Mouse (Mus musculus) myocyte (in vitro differentiated cells): ENCODE results near the gene Rab3gap1. TPM values are rescaled to one million over a fixed set of nuclear protein-coding genes. Genes with fewer than 3 reads are reported as not detected.

ENCODE experiments used
- H3K27me3 ChIP-seq: one replicate; pipeline ENCODE4 v1.6.1; 2011; ENCODE audit not compliant: control insufficient read depth, insufficient read depth, insufficient read length
- H3K36me3 ChIP-seq: one replicate; pipeline ENCODE4 v1.6.1; 2011; ENCODE audit not compliant: control insufficient read depth, insufficient read depth
- H3K4me2 ChIP-seq: one replicate; pipeline ENCODE4 v1.6.1; 2011; ENCODE audit warnings: low read depth, control low read depth
- H3K4me3 ChIP-seq: one replicate; pipeline ENCODE4 v1.5.1; 2011; ENCODE audit warnings: mild to moderate bottlenecking, control low read depth, moderate library complexity
- H3K79me2 ChIP-seq: one replicate; pipeline ENCODE4 v1.6.1; 2011; ENCODE audit not compliant: control insufficient read depth, insufficient read depth
- H3ac ChIP-seq: one replicate; pipeline ENCODE4 v1.6.1; 2011; ENCODE audit not compliant: control insufficient read depth, insufficient read length
- CEBPB ChIP-seq: IDR thresholded peaks from 2 replicates; pipeline ENCODE4 v1.6.1; 2011; ENCODE audit warnings: mild to moderate bottlenecking, moderate library complexity; ENCODE audit not compliant: poor library complexity, insufficient read depth, severe bottlenecking
- E2F4 ChIP-seq: IDR thresholded peaks from one replicate; pipeline ENCODE4 v1.6.1; 2011; ENCODE audit warnings: mild to moderate bottlenecking, control low read depth, moderate library complexity; ENCODE audit not compliant: insufficient read depth
- MAX ChIP-seq: IDR thresholded peaks from one replicate; pipeline ENCODE4 v1.6.1; 2011; ENCODE audit warnings: low read depth, mild to moderate bottlenecking, control low read depth
- MYOD1 ChIP-seq, 3 experiments: IDR thresholded peaks; one replicate each; pipeline ENCODE4 v1.6.1; 2011; ENCODE audit warnings: control low read depth in 2 of 3, low read depth in 2 of 3, mild to moderate bottlenecking in 2 of 3, moderate library complexity in 1 of 3; ENCODE audit not compliant: insufficient read length in 2 of 3, control insufficient read depth in 1 of 3
- MYOG ChIP-seq, 3 experiments: IDR thresholded peaks; one replicate each; pipeline ENCODE4 v1.6.1; 2011; ENCODE audit warnings: control low read depth in 2 of 3, low read depth in 2 of 3, mild to moderate bottlenecking in 2 of 3; ENCODE audit not compliant: insufficient read length in 2 of 3, control insufficient read depth in 1 of 3, insufficient read depth in 1 of 3
- POLR2A ChIP-seq: IDR thresholded peaks from one replicate; pipeline ENCODE4 v1.6.1; 2011; ENCODE audit warnings: low read depth, mild to moderate bottlenecking, control low read depth, moderate library complexity; ENCODE audit not compliant: insufficient read length
- POLR2AphosphoS2 ChIP-seq: IDR thresholded peaks from one replicate; pipeline ENCODE4 v1.6.1; 2011; ENCODE audit warnings: low read depth, control low read depth; ENCODE audit not compliant: insufficient read length
- REST ChIP-seq: IDR thresholded peaks from one replicate; pipeline ENCODE4 v1.6.1; 2011; ENCODE audit warnings: mild to moderate bottlenecking, control low read depth, moderate library complexity; ENCODE audit not compliant: insufficient read depth, insufficient read length
- SRF ChIP-seq: IDR thresholded peaks from one replicate; pipeline ENCODE4 v1.6.1; 2011; ENCODE audit warnings: low read depth; ENCODE audit not compliant: control insufficient read depth, insufficient read length
- TCF12 ChIP-seq: IDR thresholded peaks from one replicate; pipeline ENCODE4 v1.6.1; 2011; ENCODE audit warnings: mild to moderate bottlenecking, control low read depth; ENCODE audit not compliant: poor library complexity, insufficient read depth, severe bottlenecking
- TCF3 ChIP-seq: IDR thresholded peaks from one replicate; pipeline ENCODE4 v1.6.1; 2011; ENCODE audit warnings: low read depth, control low read depth; ENCODE audit not compliant: insufficient read length
- USF1 ChIP-seq: IDR thresholded peaks from one replicate; pipeline ENCODE4 v1.6.1; 2011; ENCODE audit warnings: low read depth, mild to moderate bottlenecking, control low read depth, moderate library complexity
- polyA plus RNA-seq: library from polyadenylated mRNA; unstranded; fragments of >200 nt; fragmentation: generic; extraction: Trizol; gene quantifications from one replicate; pipeline ENCODE4 v1.2.1, GENCODE M21; 2012; ENCODE audit warnings: missing spikeins

The Rab3gap1 gene
- polyA plus RNA-seq, 1 experiment = 20.0 TPM

GRCm38 (mm10) chr1:127836619-127837018 is 32.0 kb upstream of the Rab3gap1 start:
- TF ChIP-seq MYOG (IDR thresholded peaks at IDR 0.05; ENCODE audit: control insufficient read depth in 1 of 3, insufficient read depth in 1 of 3, insufficient read length in 2 of 3, low read depth in 2 of 3) (no peak), TCF12 (no peak), SRF (no peak), E2F4 (no peak), REST (no peak), POLR2AphosphoS2 (no peak), CEBPB (no peak), TCF3 (no peak), POLR2A (no peak)
- H3ac ChIP-seq = no peak overlapping the region
- no peaks in the 10 kb centered on the region for H3K27me3 ChIP-seq
- no peak overlapping the region for H3K4me2 ChIP-seq
- no peaks in the 10 kb centered on the region for H3K79me2 ChIP-seq
- no peaks in the 10 kb centered on the region for H3K36me3 ChIP-seq
- H3K4me3 ChIP-seq = no peak overlapping the region

GRCm38 (mm10) chr1:127838602-127839001 is 30.0 kb upstream of the Rab3gap1 start:
- H3ac ChIP-seq = no peak overlapping the region
- H3K4me2 ChIP-seq = no peak overlapping the region
- H3K36me3 ChIP-seq = no peaks in the 10 kb centered on the region
- no peaks in the 10 kb centered on the region for H3K79me2 ChIP-seq
- no peaks in the 10 kb centered on the region for H3K27me3 ChIP-seq
- TF ChIP-seq SRF (no peak), POLR2AphosphoS2 (no peak), POLR2A (no peak), MAX (no peak), MYOG (IDR thresholded peaks at IDR 0.05; ENCODE audit: control insufficient read depth in 1 of 3, insufficient read depth in 1 of 3, insufficient read length in 2 of 3, low read depth in 2 of 3) (no peak), CEBPB (no peak), REST (no peak), MYOD1 (IDR thresholded peaks at IDR 0.05; ENCODE audit: control insufficient read depth in 1 of 3, insufficient read length in 2 of 3, low read depth in 2 of 3) (no peak), TCF3 (no peak), TCF12 (no peak), E2F4 (no peak), USF1 (no peak)
- H3K4me3 ChIP-seq = no peak overlapping the region

GRCm38 (mm10) chr1:127845472-127845871 is 23.1 kb upstream of the Rab3gap1 start:
- H3K27me3 ChIP-seq = no peaks in the 10 kb centered on the region
- TF ChIP-seq MYOD1 (IDR thresholded peaks at IDR 0.05; ENCODE audit: control insufficient read depth in 1 of 3, insufficient read length in 2 of 3, low read depth in 2 of 3) (no peak), E2F4 (no peak), REST (no peak), MYOG (IDR thresholded peaks at IDR 0.05; ENCODE audit: control insufficient read depth in 1 of 3, insufficient read depth in 1 of 3, insufficient read length in 2 of 3, low read depth in 2 of 3) (no peak), TCF12 (no peak), POLR2A (no peak), MAX (no peak), POLR2AphosphoS2 (no peak), CEBPB (no peak), TCF3 (no peak), SRF (no peak), USF1 (no peak)
- H3K36me3 ChIP-seq = no peaks in the 10 kb centered on the region
- no peaks in the 10 kb centered on the region for H3K79me2 ChIP-seq
- H3ac ChIP-seq = no peak overlapping the region
- H3K4me3 ChIP-seq = no peak overlapping the region
- no peak overlapping the region for H3K4me2 ChIP-seq

GRCm38 (mm10) chr1:127850075-127850610 is 18.4 kb upstream of the Rab3gap1 start:
- no peak for TF ChIP-seq TCF3
- TF ChIP-seq E2F4 = no peak
- no peak for TF ChIP-seq POLR2AphosphoS2
- no peak for TF ChIP-seq MYOG (IDR thresholded peaks at IDR 0.05; ENCODE audit: control insufficient read depth in 1 of 3, insufficient read depth in 1 of 3, insufficient read length in 2 of 3, low read depth in 2 of 3)
- TF ChIP-seq CEBPB = no peak
- no peak for TF ChIP-seq MYOD1 (IDR thresholded peaks at IDR 0.05; ENCODE audit: control insufficient read depth in 1 of 3, insufficient read length in 2 of 3, low read depth in 2 of 3)
- no peak for TF ChIP-seq TCF12
- H3K4me2 ChIP-seq = peak overlapping the region; percentile 10
- H3K4me3 ChIP-seq = no peak overlapping the region
- no peak overlapping the region for H3ac ChIP-seq
- H3K27me3 ChIP-seq = no peaks in the 10 kb centered on the region
- H3K79me2 ChIP-seq = no peaks in the 10 kb centered on the region
- no peaks in the 10 kb centered on the region for H3K36me3 ChIP-seq

GRCm38 (mm10) chr1:127854486-127855222 is 13.9 kb upstream of the Rab3gap1 start, which contains the start of gene Map3k19:
Gene Map3k19 (minus strand): TSS chr1:127855031.
- no peak within 1 kb of the TSS for H3K4me2 ChIP-seq
- no peaks in the 10 kb centered on the region for H3K27me3 ChIP-seq
- no peak within 1 kb of the TSS for H3ac ChIP-seq
- H3K36me3 ChIP-seq = no peaks in the 10 kb centered on the region
- H3K79me2 ChIP-seq = no peaks in the 10 kb centered on the region
- H3K4me3 ChIP-seq = no peak within 1 kb of the TSS
- TF ChIP-seq E2F4 (no peak), USF1 (no peak), SRF (no peak), MYOG (IDR thresholded peaks at IDR 0.05; ENCODE audit: control insufficient read depth in 1 of 3, insufficient read depth in 1 of 3, insufficient read length in 2 of 3, low read depth in 2 of 3) (no peak), POLR2A (no peak), CEBPB (no peak), MAX (no peak), MYOD1 (IDR thresholded peaks at IDR 0.05; ENCODE audit: control insufficient read depth in 1 of 3, insufficient read length in 2 of 3, low read depth in 2 of 3) (no peak), REST (no peak), POLR2AphosphoS2 (no peak), TCF3 (no peak), TCF12 (no peak)
